Mouse (Mus musculus) gastrocnemius, adult 2 months (tissue): ENCODE results near the gene Dcbld2. TPM values are rescaled to one million over a fixed set of nuclear protein-coding genes. Genes with fewer than 3 reads are reported as not detected.

Source experiments
- DNase-seq: peaks from one replicate; pipeline ENCODE4 v3.0.0; 2022
- H3K27ac ChIP-seq: fragments of 200-600 bp; 2 replicates; pipeline ENCODE4 v1.8.1; 2022; ENCODE audit warnings: mild to moderate bottlenecking
- H3K4me3 ChIP-seq: fragments of 200-600 bp; 2 replicates; pipeline ENCODE4 v1.8.1; 2022; ENCODE audit warnings: mild to moderate bottlenecking, moderate library complexity
- CTCF ChIP-seq: fragments of 200-600 bp; IDR thresholded peaks from 2 replicates; pipeline ENCODE4 v1.8.1; 2022; ENCODE audit warnings: antibody characterized with exemption, mild to moderate bottlenecking, moderate library complexity
- intact Hi-C: fragments of 180-260 bp; cut with DNase I; formaldehyde crosslinking; loops from one replicate; pipeline ENCODE4 v1.15.1; 2025
- total RNA-seq, 2 experiments: library from RNA; stranded (reverse); gene quantifications; 2 replicates each; pipeline ENCODE4 v1.2.3; 2021

Dcbld2 gene
- total RNA-seq, 2 experiments from 2014 or later: 4.0 to 6.3 TPM

- H3K27ac ChIP-seq: peak overlapping the region; percentile 64
- DNase-seq: no peak
- no peak for TF ChIP-seq CTCF
- no peak overlapping the region for H3K4me3 ChIP-seq
- intact Hi-C loops: loop anchor here (2.0 kb wide), 1 partner anchor 45 kb away; no protein-coding TSS in a partner anchor
Observed at GRCm38 (mm10) chr16:58475544-58476154, 67.4 kb downstream of the Dcbld2 start.

GRCm38 (mm10) chr16:58476363-58476762 is 68.1 kb downstream of the Dcbld2 start:
- DNase-seq: no peak
- TF ChIP-seq CTCF: no peak
- Histone ChIP-seq H3K27ac (peak overlapping the region; percentile 64), H3K4me3 (no peak overlapping the region)
- intact Hi-C loops: no loop called here

GRCm38 (mm10) chr16:58479898-58480448 is 71.7 kb downstream of the Dcbld2 start:
- peak overlapping the region; percentile 79 for H3K27ac ChIP-seq
- intact Hi-C loops: no loop called here
- TF ChIP-seq CTCF: no peak
- DNase-seq: peak; percentile 50
- peak overlapping the region; percentile 2 for H3K4me3 ChIP-seq

- no peak for DNase-seq
- H3K4me3 ChIP-seq: peak overlapping the region; percentile 21; the same call in 1 of the 2 replicates
- TF ChIP-seq CTCF: no peak
- H3K27ac ChIP-seq: peak overlapping the region; percentile 79
- intact Hi-C loops: no loop called here
Observed at GRCm38 (mm10) chr16:58481219-58481905, 73.1 kb downstream of the Dcbld2 start.

GRCm38 (mm10) chr16:58481906-58482270 is 73.6 kb downstream of the Dcbld2 start:
- no peak for TF ChIP-seq CTCF
- Histone ChIP-seq H3K27ac (peak overlapping the region; percentile 79), H3K4me3 (peak overlapping the region; percentile 21; the same call in 1 of the 2 replicates)
- intact Hi-C loops: no loop called here
- no peak for DNase-seq

- no peak for TF ChIP-seq CTCF
- Histone ChIP-seq H3K27ac (peak overlapping the region; percentile 79), H3K4me3 (peak overlapping the region; percentile 21; the same call in 1 of the 2 replicates)
- intact Hi-C loops: no loop called here
- no peak for DNase-seq
Observed at GRCm38 (mm10) chr16:58482296-58482695, 74.1 kb downstream of the Dcbld2 start.

GRCm38 (mm10) chr16:58487861-58488260 is 79.6 kb downstream of the Dcbld2 start:
- H3K27ac ChIP-seq: peak overlapping the region; percentile 35
- no peak for DNase-seq
- intact Hi-C loops: no loop called here
- TF ChIP-seq CTCF: no peak
- no peak overlapping the region for H3K4me3 ChIP-seq

- intact Hi-C loops: no loop called here
- TF ChIP-seq CTCF: no peak
Observed at GRCm38 (mm10) chr16:58496791-58497190, 88.5 kb downstream of the Dcbld2 start.

GRCm38 (mm10) chr16:58497886-58498713 is 89.9 kb downstream of the Dcbld2 start:
- no peak overlapping the region for H3K4me3 ChIP-seq
- intact Hi-C loops: no loop called here
- peak overlapping the region; percentile 69 for H3K27ac ChIP-seq
- no peak for DNase-seq
- no peak for TF ChIP-seq CTCF

More at GRCm38 (mm10) chr16:58496791-58497190, 88.5 kb downstream of the Dcbld2 start:
- Histone ChIP-seq H3K27ac (peak overlapping the region; percentile 48; the same call in 1 of the 2 replicates), H3K4me3 (no peak overlapping the region)
- DNase-seq: no peak

- H3K4me3 ChIP-seq: no peak overlapping the region
- no peak for DNase-seq
- no peak for TF ChIP-seq CTCF
- intact Hi-C loops: no loop called here
- H3K27ac ChIP-seq: peak overlapping the region; percentile 69
Observed at GRCm38 (mm10) chr16:58499172-58499584, 90.9 kb downstream of the Dcbld2 start.

- no peak for TF ChIP-seq CTCF
- Histone ChIP-seq H3K4me3 (no peak overlapping the region), H3K27ac (peak overlapping the region; percentile 69)
- DNase-seq: no peak
- intact Hi-C loops: no loop called here
Observed at GRCm38 (mm10) chr16:58499650-58500049, 91.4 kb downstream of the Dcbld2 start.

GRCm38 (mm10) chr16:58501760-58502301 is 93.6 kb downstream of the Dcbld2 start:
- TF ChIP-seq CTCF: no peak
- no peak for DNase-seq
- Histone ChIP-seq H3K27ac (peak overlapping the region; percentile 57), H3K4me3 (no peak overlapping the region)
- intact Hi-C loops: no loop called here
